Mouse (Mus musculus): ENCODE results near the gene Sel1l. TPM values are rescaled to one million over a fixed set of nuclear protein-coding genes. Genes with fewer than 3 reads are reported as not detected.

The Sel1l gene
- total RNA-seq, 2 experiments from 2014 or later: 158 to 172 TPM

DNA sequence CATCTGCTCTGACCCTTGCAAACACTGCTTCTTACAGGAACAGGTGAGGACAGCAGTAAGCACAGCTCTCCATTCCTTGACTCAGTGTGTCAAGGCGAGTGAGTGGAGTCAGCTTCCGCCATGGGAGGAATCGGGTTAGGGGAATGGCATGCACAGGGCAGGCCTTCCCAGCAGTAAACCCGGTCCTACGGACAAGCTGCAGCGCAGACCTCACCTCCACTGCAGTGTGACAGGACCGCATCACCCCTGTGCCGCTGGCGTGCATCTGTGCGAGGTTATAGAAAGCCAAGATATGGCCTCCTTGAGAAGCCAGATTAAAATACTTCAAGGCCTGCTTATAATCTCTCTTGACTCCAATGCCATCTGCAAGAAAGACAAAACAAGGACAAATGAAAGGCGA lies 33.4 kb downstream of the Sel1l start:
- intact Hi-C loops (cut with DNase I): no loop called here
- H3K4me3 ChIP-seq: no peak overlapping the region
- no peak for TF ChIP-seq CTCF (IDR thresholded peaks at IDR 0.05)
- no peak for DNase-seq (ENCODE audit: extremely low spot score in 1 of 2, low spot score in 2 of 2)
- H3K27ac ChIP-seq: no peak overlapping the region

- no peak overlapping the region for H3K4me3 ChIP-seq
- intact Hi-C loops (cut with DNase I): no loop called here
- H3K27ac ChIP-seq: no peak overlapping the region
- no peak for TF ChIP-seq CTCF (IDR thresholded peaks at IDR 0.05)
- DNase-seq (ENCODE audit: extremely low spot score in 1 of 2, low spot score in 2 of 2): no peak
Measured at GRCm38 (mm10) chr12:91808911-91809310, 40.0 kb downstream of the Sel1l start.

DNA sequence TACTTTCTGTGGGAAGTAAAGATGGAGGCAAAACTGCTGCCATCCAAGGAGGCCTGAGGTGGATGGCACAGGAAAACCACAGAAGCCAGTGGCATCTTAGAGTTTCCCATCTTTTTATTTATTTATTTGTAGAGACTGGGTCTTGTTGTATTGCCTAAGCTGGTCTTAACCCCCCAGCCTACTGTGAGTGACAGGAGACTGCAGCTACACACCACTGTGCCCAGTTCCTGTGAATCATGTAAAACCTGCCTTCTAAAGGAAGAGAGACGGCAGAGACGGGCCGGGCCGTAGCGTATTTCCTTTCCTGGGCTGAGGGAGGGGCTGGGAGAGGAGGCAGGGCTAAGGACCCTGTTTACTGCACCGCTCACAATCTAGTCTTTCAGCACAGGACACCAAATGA lies 41.2 kb downstream of the Sel1l start:
- no peak overlapping the region for H3K27ac ChIP-seq
- intact Hi-C loops (cut with DNase I): no loop called here
- no peak overlapping the region for H3K4me3 ChIP-seq
- DNase-seq (ENCODE audit: extremely low spot score in 1 of 2, low spot score in 2 of 2): no peak
- no peak for TF ChIP-seq CTCF (IDR thresholded peaks at IDR 0.05)

GRCm38 (mm10) chr12:91807095-91807494 lies 41.9 kb downstream of the Sel1l start:
- H3K4me3 ChIP-seq: no peak overlapping the region
- no peak for DNase-seq (ENCODE audit: extremely low spot score in 1 of 2, low spot score in 2 of 2)
- TF ChIP-seq CTCF (IDR thresholded peaks at IDR 0.05): no peak
- intact Hi-C loops (cut with DNase I): no loop called here
- no peak overlapping the region for H3K27ac ChIP-seq

DNA sequence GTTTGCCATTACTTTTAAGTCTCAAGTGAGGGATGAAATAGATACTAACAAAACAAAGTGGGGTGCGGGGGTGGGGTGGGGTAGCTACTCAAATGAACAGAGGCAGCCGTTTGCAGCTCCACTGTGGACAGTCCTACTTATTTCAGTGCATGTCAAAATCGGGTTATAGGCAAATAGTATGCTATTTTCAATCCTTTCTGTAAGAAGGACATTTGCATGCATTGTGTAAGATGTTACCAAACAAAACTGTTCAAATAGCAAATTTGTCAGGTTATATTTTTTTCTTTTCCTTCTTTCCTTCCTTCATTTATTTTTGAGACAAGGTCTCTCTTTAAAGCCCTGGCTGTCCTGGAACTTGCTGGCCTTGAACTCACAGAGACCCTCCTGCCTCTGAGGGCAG lies 44.7 kb downstream of the Sel1l start:
- Histone ChIP-seq H3K27ac (no peak overlapping the region), H3K4me3 (no peak overlapping the region)
- no peak for DNase-seq (ENCODE audit: extremely low spot score in 1 of 2, low spot score in 2 of 2)
- TF ChIP-seq CTCF (IDR thresholded peaks at IDR 0.05): no peak
- intact Hi-C loops (cut with DNase I): no loop called here

GRCm38 (mm10) chr12:91803207-91803932 lies 45.6 kb downstream of the Sel1l start:
- H3K27ac ChIP-seq: peak overlapping the region; percentile 11; the same call in 1 of the 2 replicates
- peak; percentile 31 to 35 for DNase-seq (ENCODE audit: extremely low spot score in 1 of 2, low spot score in 2 of 2)
- no peak for TF ChIP-seq CTCF (IDR thresholded peaks at IDR 0.05)
- no peak overlapping the region for H3K4me3 ChIP-seq
- intact Hi-C loops (cut with DNase I): no loop called here

- H3K4me3 ChIP-seq: no peak overlapping the region
- no peak for TF ChIP-seq CTCF (IDR thresholded peaks at IDR 0.05)
- intact Hi-C loops (cut with DNase I): no loop called here
Measured at GRCm38 (mm10) chr12:91802586-91803206, 46.3 kb downstream of the Sel1l start.

GRCm38 (mm10) chr12:91800861-91801385 lies 48.0 kb downstream of the Sel1l start:
- TF ChIP-seq CTCF (IDR thresholded peaks at IDR 0.05): no peak
- intact Hi-C loops (cut with DNase I): no loop called here

More at GRCm38 (mm10) chr12:91802586-91803206, 46.3 kb downstream of the Sel1l start:
- no peak for DNase-seq (ENCODE audit: extremely low spot score in 1 of 2, low spot score in 2 of 2)
- H3K27ac ChIP-seq: no peak overlapping the region

DNA sequence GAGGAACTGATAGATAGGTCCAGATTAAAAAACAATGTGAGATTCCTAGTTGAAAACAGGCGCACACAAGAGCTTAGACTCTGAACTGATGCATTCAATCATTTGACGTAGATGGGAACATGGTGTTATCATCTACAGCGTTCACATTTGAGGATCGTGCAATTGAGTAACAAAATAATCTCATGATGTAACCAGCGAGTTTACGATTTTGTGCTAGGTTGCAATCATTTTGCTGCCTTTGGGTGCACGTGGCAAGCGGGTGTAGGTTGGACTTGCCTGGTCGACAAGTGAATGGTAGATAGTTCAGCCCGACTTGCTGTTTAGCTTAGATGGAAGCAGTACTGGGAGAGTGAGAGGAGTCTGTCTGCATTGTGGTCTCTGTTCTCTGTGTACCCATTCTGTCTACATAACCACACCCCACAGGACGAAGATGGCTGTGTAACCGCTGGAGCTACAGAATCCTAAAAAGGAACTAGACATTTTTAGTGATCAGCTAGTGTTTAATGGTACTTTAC lies 49.1 kb downstream of the Sel1l start:
- intact Hi-C loops (cut with DNase I): loop anchor here (1.0 to 2.0 kb wide), 3 partner anchors 159 to 400 kb away; no protein-coding TSS in a partner anchor
- TF ChIP-seq CTCF (IDR thresholded peaks at IDR 0.05): no peak

More at GRCm38 (mm10) chr12:91800861-91801385, 48.0 kb downstream of the Sel1l start:
- Histone ChIP-seq H3K27ac (no peak overlapping the region), H3K4me3 (no peak overlapping the region)
- DNase-seq (ENCODE audit: extremely low spot score in 1 of 2, low spot score in 2 of 2): no peak

DNA sequence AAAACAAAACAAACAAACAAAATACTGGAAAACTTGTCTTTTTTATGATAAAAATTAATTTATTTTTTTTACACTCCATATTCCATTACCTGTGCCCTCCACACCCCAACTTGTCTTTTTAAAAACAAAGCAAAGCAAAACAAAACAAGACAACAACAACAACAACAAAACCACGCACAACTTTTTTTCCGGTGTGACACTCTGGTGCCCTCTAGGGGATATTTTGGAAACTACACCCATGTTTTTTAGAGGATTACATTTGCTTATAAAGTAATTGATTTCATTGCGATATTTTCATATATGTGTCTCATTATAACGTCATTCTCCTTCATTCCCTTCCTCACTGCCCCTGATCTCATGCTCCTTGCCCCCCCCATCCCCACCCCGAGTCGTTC lies 49.6 kb downstream of the Sel1l start:
- intact Hi-C loops (cut with DNase I): loop anchor here (1.0 to 2.0 kb wide), 3 partner anchors 159 to 399 kb away; no protein-coding TSS in a partner anchor

More for the DNA sequence above, 49.1 kb downstream of the Sel1l start:
- Histone ChIP-seq H3K27ac (no peak overlapping the region), H3K4me3 (no peak overlapping the region)
- no peak for DNase-seq (ENCODE audit: extremely low spot score in 1 of 2, low spot score in 2 of 2)

GRCm38 (mm10) chr12:91798720-91799378 lies 50.1 kb downstream of the Sel1l start:
- Histone ChIP-seq H3K4me3 (no peak overlapping the region), H3K27ac (no peak overlapping the region)
- TF ChIP-seq CTCF (IDR thresholded peaks at IDR 0.05): no peak
- intact Hi-C loops (cut with DNase I): loop anchor here (1.0 to 2.0 kb wide), 3 partner anchors 158 to 399 kb away; no protein-coding TSS in a partner anchor
- no peak for DNase-seq (ENCODE audit: extremely low spot score in 1 of 2, low spot score in 2 of 2)

More for the DNA sequence above, 49.6 kb downstream of the Sel1l start:
- TF ChIP-seq CTCF (IDR thresholded peaks at IDR 0.05): peak; percentile 86
- Histone ChIP-seq H3K4me3 (no peak overlapping the region), H3K27ac (no peak overlapping the region)
- DNase-seq (ENCODE audit: extremely low spot score in 1 of 2, low spot score in 2 of 2): no peak
